Mouse (Mus musculus): ENCODE data around the gene Lrig1.

Lrig1 gene

GRCm38 (mm10) chr6:94676300-94676699 lies 23.7 kb downstream of the Lrig1 start:
- DNase-seq (ENCODE audit: low spot score in 2 of 2): no peak

DNA sequence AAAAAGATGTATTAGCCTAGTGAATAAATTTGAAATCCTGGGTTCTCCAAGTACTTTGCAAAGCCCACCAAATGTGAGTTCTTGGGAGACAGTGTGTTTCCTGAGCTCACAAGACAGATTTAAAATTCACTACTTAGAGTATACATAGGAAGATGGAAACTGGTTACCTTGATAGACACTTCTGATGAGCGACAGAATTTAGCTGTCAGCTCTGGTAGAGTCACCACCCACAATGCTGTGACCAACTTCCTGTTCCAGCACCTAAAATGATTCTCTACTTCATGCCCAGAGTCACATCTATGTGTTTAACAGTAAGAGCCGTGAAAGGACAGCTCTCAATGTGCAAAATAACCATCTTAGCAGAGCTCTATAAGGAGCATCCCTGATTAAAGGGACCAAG lies 27.5 kb downstream of the Lrig1 start:
- DNase-seq (ENCODE audit: low spot score in 2 of 2): no peak

DNA sequence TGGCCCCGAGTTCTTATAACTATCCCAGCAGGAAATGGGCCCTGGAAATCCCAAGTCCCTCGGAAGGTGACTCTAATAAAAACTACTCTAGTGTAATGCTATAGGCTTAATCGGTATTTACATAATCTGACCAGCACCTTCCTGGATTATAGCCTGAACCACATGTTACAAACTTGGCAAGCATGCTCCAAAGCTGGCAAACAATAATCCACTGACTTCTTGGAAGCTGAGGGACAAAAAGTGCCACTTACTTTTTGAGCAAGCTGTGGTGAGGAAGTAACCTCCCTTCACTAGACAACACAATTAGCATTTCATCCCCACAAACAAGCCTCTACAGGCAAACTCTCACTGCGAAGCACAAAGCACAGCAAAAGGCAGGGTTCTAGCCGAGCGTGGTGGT lies 30.6 kb downstream of the Lrig1 start:
- DNase-seq (ENCODE audit: low spot score in 2 of 2): no peak

DNA sequence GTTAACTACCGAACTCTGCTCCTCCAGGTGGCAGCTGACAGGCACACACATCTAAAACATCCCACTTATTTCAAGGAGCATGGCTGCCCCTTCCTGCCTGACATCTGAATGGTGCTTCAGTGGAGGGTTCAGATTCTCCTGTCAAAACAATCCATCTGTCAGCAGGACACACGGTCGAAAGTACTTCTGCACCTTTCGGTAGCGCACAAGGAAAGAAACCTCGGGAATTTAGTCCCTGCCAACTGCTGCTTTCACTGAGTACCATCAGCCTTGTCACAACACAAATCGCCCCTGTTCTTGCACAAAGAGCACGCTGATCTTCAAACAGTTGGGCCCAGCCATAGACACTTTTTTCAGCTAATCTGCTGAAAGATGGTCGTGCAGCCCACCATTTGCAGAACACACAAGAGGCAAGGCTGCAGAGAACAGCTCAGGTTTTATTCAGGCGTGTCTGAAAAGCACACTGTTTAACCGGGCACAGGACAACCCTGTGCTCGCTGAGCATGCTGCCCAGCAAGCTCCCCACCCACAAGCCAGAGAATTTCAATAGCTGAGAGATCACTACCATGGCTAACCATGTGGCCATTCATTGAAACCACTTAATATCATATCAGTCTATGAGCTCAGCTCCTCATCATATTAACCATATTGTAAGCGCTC lies 31.6 kb downstream of the Lrig1 start:
- DNase-seq (ENCODE audit: low spot score in 2 of 2): no peak

- DNase-seq (ENCODE audit: low spot score in 2 of 2): no peak
Observed at GRCm38 (mm10) chr6:94667131-94667530, 32.8 kb downstream of the Lrig1 start.

DNA sequence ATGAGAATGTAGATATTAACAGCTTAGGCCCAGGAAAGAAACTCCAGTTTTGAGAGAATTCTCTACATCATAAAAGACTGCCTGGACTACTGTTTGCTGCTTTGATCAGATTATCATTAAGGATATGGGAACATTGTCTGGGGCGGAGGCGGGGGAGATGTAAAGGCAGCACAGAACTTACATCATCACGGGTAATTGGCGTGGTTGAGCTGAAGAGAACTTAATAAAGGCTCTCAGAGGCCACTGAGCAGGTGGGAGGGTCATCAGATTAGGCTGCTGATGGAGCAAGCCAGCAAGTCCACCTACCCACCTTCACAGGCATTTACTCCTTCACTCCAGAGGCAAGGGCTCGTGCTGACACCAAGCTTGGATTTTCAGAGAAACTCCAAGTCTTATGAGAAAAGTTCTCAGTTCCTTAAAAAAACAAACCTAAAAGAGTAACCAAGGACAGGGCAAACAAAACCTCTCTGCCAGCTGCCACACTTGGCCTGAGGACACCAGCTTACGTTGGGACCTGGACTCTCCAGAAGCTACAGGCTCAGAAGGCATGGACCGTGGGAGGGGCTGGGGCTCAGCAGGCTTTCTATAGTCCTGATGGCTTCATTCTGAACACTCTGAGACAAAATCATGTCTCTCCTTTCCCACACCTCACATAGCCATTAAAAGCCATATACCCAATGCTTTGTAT lies 33.4 kb downstream of the Lrig1 start:
- DNase-seq (ENCODE audit: low spot score in 2 of 2): no peak

DNA sequence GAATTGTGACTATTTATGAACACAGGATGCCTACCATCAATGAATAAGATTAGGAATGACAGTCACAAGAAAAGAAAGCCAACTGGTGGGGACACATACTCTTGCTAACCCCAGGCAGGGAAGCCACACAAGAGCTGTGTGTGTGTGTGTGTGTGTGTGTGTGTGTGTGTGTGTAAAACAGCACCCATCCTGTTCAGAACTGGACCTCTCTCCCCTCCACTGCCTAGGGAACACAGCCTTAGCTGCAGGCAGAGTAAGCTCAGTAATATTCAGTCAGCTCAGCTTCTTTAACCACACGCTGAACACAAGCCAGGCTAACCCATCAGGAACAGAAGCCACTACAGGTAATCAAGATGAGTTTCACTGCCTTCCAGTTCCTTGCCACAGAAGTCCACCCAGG lies 34.3 kb downstream of the Lrig1 start:
- no peak for DNase-seq (ENCODE audit: low spot score in 2 of 2)

- no peak for DNase-seq (ENCODE audit: low spot score in 2 of 2)
Observed at GRCm38 (mm10) chr6:94665248-94665647, 34.7 kb downstream of the Lrig1 start.

- no peak for DNase-seq (ENCODE audit: low spot score in 2 of 2)
Observed at GRCm38 (mm10) chr6:94664000-94664399, 36.0 kb downstream of the Lrig1 start.

- DNase-seq (ENCODE audit: low spot score in 2 of 2): no peak
Observed at GRCm38 (mm10) chr6:94661923-94662322, 38.0 kb downstream of the Lrig1 start.

DNA sequence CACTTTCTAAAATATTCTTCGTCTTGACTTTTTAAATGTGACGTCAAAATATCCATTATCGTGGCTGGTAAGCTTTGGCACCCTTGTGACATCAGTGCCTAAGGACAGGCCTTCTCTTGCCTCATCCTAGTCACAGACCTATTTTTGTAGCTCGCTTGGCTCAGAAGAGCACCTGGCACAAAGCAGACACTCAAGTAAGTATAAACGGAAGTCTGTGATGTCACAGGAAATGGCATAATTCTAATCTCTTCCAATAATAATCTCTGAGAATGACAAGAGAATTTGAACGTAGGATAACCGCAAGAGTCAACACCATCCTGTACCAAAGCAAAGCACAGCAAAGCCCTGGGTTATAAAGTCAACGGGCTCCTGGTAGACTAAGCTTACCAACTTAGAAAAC lies 38.6 kb downstream of the Lrig1 start:
- DNase-seq (ENCODE audit: low spot score in 2 of 2): no peak

- DNase-seq (ENCODE audit: low spot score in 2 of 2): no peak
Observed at GRCm38 (mm10) chr6:94659886-94660333, 40.0 kb downstream of the Lrig1 start.

GRCm38 (mm10) chr6:94658136-94658480 lies 41.9 kb downstream of the Lrig1 start:
- DNase-seq (ENCODE audit: low spot score in 2 of 2): no peak

GRCm38 (mm10) chr6:94657204-94658135 lies 42.5 kb downstream of the Lrig1 start:
- DNase-seq (ENCODE audit: low spot score in 2 of 2): no peak

- no peak for DNase-seq (ENCODE audit: low spot score in 2 of 2)
Observed at GRCm38 (mm10) chr6:94655818-94656478, 44.0 kb downstream of the Lrig1 start.

DNA sequence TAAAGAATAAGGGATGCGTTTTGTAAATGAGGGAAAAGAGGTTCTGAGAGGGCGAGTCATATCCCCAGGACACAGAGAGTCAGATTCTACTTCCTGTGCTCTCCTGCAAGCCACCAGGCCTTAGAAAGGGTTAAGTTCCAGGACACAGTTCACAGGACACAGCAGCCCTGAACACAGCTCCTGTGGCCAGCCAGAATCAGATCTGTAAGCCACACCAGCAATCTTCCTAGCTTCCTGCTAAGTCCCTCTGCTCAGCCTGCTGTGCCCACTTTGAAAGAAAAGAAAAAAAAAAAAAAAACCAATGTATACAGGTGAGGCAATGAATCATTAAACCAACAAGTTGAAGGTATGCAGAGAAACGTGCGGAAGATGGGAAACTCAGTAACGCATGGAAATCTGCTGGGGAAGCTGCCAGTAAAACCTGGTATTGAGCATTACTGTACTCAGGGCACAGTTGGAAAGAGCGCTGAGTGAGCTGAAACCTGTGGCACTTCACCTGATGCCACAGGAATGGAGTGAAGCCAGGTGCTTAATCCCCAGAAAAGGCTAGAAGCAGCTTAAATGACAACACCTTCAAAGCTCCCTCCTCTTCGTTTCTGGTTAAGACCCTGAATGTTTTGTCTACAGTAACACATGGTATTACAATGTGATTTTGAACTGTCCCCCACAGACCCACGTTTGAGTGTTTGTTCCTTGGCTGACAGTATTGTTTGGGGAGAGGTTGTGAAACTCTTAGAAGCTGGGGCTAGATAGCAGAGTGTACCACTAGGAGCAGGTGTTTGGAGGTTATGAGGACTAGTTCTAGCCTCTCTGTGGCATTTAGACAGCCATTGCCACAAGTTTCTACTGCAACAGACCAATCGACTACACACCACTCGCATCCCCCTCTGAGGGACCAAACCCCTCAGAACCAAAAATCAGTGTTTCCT lies 46.3 kb downstream of the Lrig1 start:
- DNase-seq (ENCODE audit: low spot score in 2 of 2): no peak

DNA sequence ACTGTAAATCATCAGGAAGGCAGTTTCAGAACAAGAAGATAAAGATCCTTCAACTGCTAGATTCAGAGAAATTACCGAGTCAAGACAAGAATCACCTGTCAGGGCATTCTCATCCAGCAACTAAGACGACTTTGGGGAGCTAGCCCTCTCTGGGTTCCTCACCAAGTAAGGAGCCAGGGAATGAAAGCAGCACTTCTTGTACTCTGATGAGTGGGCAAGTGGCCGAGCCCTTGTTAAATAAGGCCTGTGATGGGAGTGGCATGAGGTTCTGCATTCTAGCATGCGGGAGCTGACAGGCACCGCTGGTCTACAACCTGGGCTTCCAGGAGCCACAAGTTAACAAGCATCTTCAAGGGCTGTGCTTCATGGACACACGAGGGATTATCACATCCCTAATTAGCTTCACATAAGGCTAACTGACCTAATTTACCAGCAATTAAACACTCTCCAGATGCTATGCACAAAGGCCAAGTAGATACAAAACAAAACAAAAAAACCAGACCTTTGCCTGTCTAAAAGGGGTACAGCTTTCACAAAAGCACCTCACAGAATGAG lies 47.2 kb downstream of the Lrig1 start:
- DNase-seq (ENCODE audit: low spot score in 2 of 2): no peak

DNA sequence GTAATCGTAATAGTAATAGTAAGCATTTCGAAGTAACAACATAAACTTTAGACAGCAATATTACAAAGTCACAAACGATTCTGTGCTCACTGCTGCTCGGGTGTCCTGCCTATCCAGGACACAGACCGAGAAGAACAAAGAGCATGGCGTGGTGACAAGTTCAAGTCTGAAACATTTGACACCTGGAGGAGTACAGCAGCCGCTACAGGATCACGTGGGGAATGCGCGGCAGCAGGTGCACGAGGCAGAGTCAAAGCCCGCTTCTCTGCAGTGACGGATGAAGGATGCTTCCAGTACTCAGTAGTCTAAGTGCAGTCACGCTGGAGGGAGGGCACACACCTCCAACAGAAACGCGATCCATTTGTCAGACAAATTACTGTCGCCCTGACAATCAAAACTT lies 48.4 kb downstream of the Lrig1 start:
- no peak for DNase-seq (ENCODE audit: low spot score in 2 of 2)

- DNase-seq (ENCODE audit: low spot score in 2 of 2): no peak
Observed at GRCm38 (mm10) chr6:94649637-94650036, 50.3 kb downstream of the Lrig1 start.

- no peak for DNase-seq (ENCODE audit: low spot score in 2 of 2)
Observed at GRCm38 (mm10) chr6:94648496-94648895, 51.5 kb downstream of the Lrig1 start.
